Mouse (Mus musculus): ENCODE measurements at regions not wholly inside any gene's neighbourhood (a gene's known extent, or its start where the extent isn't known, plus 50 kb on each side); places are given as distances from the start of the nearest gene placed in this dataset.

- WGBS = 59% methylated on average over 2 of the region's 2 CpGs
Observed at GRCm38 (mm10) chr1:193721850-193722249, 351.8 kb upstream of the Camk1g start.

GRCm38 (mm10) chr1:193720420-193720851, 350.3 kb upstream of the Camk1g start:
- no peak overlapping the region for H3K27ac ChIP-seq
- no peaks in the 10 kb centered on the region for H3K36me3 ChIP-seq
- H3K27me3 ChIP-seq = no peaks in the 10 kb centered on the region
- ATAC-seq = peak; percentile 84
- peaks cover 18% of the 10 kb centered on the region for H3K4me1 ChIP-seq (replicated peaks)
- WGBS = 10% methylated on average over 8 of the region's 8 CpGs
- H3K9ac ChIP-seq (replicated peaks) = no peak overlapping the region
- H3K9me3 ChIP-seq = no peaks in the 10 kb centered on the region
- no peak overlapping the region for H3K4me3 ChIP-seq (replicated peaks)
- no peak overlapping the region; the same call in 1 of the 2 replicates for H3K4me2 ChIP-seq (replicated peaks)

More at GRCm38 (mm10) chr1:193721850-193722249, 351.8 kb upstream of the Camk1g start:
- no peak for ATAC-seq
- Histone ChIP-seq H3K9me3 (no peaks in the 10 kb centered on the region), H3K27me3 (no peaks in the 10 kb centered on the region), H3K4me2 (replicated peaks) (no peak overlapping the region), H3K27ac (no peak overlapping the region), H3K9ac (replicated peaks) (no peak overlapping the region), H3K4me1 (replicated peaks) (peaks cover 18% of the 10 kb centered on the region), H3K4me3 (replicated peaks) (no peak overlapping the region), H3K36me3 (no peaks in the 10 kb centered on the region)

GRCm38 (mm10) chr1:193715328-193715727, 345.2 kb upstream of the Camk1g start:
- Histone ChIP-seq H3K4me1 (replicated peaks) (peaks cover 3% of the 10 kb centered on the region), H3K27ac (no peak overlapping the region), H3K9ac (replicated peaks) (no peak overlapping the region), H3K4me2 (replicated peaks) (no peak overlapping the region), H3K9me3 (no peaks in the 10 kb centered on the region), H3K4me3 (replicated peaks) (no peak overlapping the region), H3K36me3 (no peaks in the 10 kb centered on the region), H3K27me3 (no peaks in the 10 kb centered on the region)
- 82% methylated on average over 4 of the region's 4 CpGs for WGBS
- ATAC-seq = no peak

GRCm38 (mm10) chr1:193714631-193715030, 344.5 kb upstream of the Camk1g start:
- Histone ChIP-seq H3K36me3 (no peaks in the 10 kb centered on the region), H3K9ac (replicated peaks) (no peak overlapping the region), H3K4me2 (replicated peaks) (no peak overlapping the region), H3K4me1 (replicated peaks) (no peaks in the 10 kb centered on the region), H3K27ac (no peak overlapping the region), H3K27me3 (no peaks in the 10 kb centered on the region), H3K9me3 (no peaks in the 10 kb centered on the region), H3K4me3 (replicated peaks) (no peak overlapping the region)
- no peak for ATAC-seq
- WGBS = 87% methylated on average over 2 of the region's 2 CpGs

GRCm38 (mm10) chr1:193705205-193705604, 335.1 kb upstream of the Camk1g start:
- no peak overlapping the region for H3K27ac ChIP-seq
- ATAC-seq = no peak
- H3K4me2 ChIP-seq (replicated peaks) = no peak overlapping the region
- H3K27me3 ChIP-seq = peaks cover 4% of the 10 kb centered on the region
- H3K4me3 ChIP-seq (replicated peaks) = no peak overlapping the region
- H3K36me3 ChIP-seq = no peaks in the 10 kb centered on the region
- WGBS = 26% methylated on average over 2 of the region's 2 CpGs
- H3K9me3 ChIP-seq = no peaks in the 10 kb centered on the region
- H3K9ac ChIP-seq (replicated peaks) = no peak overlapping the region
- peaks cover 25% of the 10 kb centered on the region for H3K4me1 ChIP-seq (replicated peaks)

GRCm38 (mm10) chr1:193702707-193703419, 332.8 kb upstream of the Camk1g start:
- peak; percentile 51; the same call in 1 of the 2 replicates for ATAC-seq
- peak overlapping the region; percentile 31 for H3K4me3 ChIP-seq (replicated peaks)
- 0 out of 2 replicates have a peak overlapping the region, but pooled peaks have one; percentile 54 for H3K27ac ChIP-seq
- H3K4me1 ChIP-seq (replicated peaks) = peaks cover 35% of the 10 kb centered on the region
- 11% methylated on average over 15 of the region's 15 CpGs for WGBS
- peak overlapping the region; percentile 28; the same call in 1 of the 2 replicates for H3K9ac ChIP-seq (replicated peaks)
- no peaks in the 10 kb centered on the region for H3K36me3 ChIP-seq
- H3K27me3 ChIP-seq = peaks cover 5% of the 10 kb centered on the region
- H3K9me3 ChIP-seq = no peaks in the 10 kb centered on the region
- H3K4me2 ChIP-seq (replicated peaks) = peak overlapping the region; percentile 57

- H3K4me2 ChIP-seq (replicated peaks) = no peak overlapping the region
- H3K4me3 ChIP-seq (replicated peaks) = no peak overlapping the region
- H3K9me3 ChIP-seq = no peaks in the 10 kb centered on the region
- peaks cover 38% of the 10 kb centered on the region for H3K4me1 ChIP-seq (replicated peaks)
- H3K36me3 ChIP-seq = no peaks in the 10 kb centered on the region
- ATAC-seq = no peak
- H3K9ac ChIP-seq (replicated peaks) = no peak overlapping the region
- H3K27ac ChIP-seq = no peak overlapping the region
- WGBS = 78% methylated on average over 3 of the region's 3 CpGs
- peaks cover 8% of the 10 kb centered on the region for H3K27me3 ChIP-seq
Observed at GRCm38 (mm10) chr1:193700217-193700616, 330.1 kb upstream of the Camk1g start.

GRCm38 (mm10) chr1:193698603-193699266, 328.6 kb upstream of the Camk1g start:
- H3K27ac ChIP-seq = 0 out of 2 replicates have a peak overlapping the region, but pooled peaks have one; percentile 27
- H3K4me2 ChIP-seq (replicated peaks) = no peak overlapping the region
- H3K9ac ChIP-seq (replicated peaks) = no peak overlapping the region
- H3K4me3 ChIP-seq (replicated peaks) = no peak overlapping the region
- peaks cover 34% of the 10 kb centered on the region for H3K4me1 ChIP-seq (replicated peaks)
- ATAC-seq = peak; percentile 69
- WGBS = 9% methylated on average over 7 of the region's 7 CpGs
- H3K9me3 ChIP-seq = no peaks in the 10 kb centered on the region
- H3K36me3 ChIP-seq = no peaks in the 10 kb centered on the region
- H3K27me3 ChIP-seq = peaks cover 8% of the 10 kb centered on the region

- Histone ChIP-seq H3K4me3 (replicated peaks) (no peak overlapping the region), H3K36me3 (no peaks in the 10 kb centered on the region), H3K4me1 (replicated peaks) (peaks cover 31% of the 10 kb centered on the region), H3K27ac (no peak overlapping the region), H3K9me3 (no peaks in the 10 kb centered on the region), H3K4me2 (replicated peaks) (no peak overlapping the region), H3K9ac (replicated peaks) (no peak overlapping the region), H3K27me3 (peaks cover 8% of the 10 kb centered on the region)
- no peak for ATAC-seq
- 71% methylated on average over 3 of the region's 3 CpGs for WGBS
Observed at GRCm38 (mm10) chr1:193697857-193698256, 327.8 kb upstream of the Camk1g start.

GRCm38 (mm10) chr1:193697001-193697400, 326.9 kb upstream of the Camk1g start:
- H3K9ac ChIP-seq (replicated peaks) = no peak overlapping the region
- 46% methylated on average over 4 of the region's 4 CpGs for WGBS
- H3K4me2 ChIP-seq (replicated peaks) = no peak overlapping the region
- H3K27me3 ChIP-seq = peaks cover 8% of the 10 kb centered on the region
- ATAC-seq = no peak
- no peaks in the 10 kb centered on the region for H3K36me3 ChIP-seq
- no peak overlapping the region for H3K4me3 ChIP-seq (replicated peaks)
- H3K27ac ChIP-seq = no peak overlapping the region
- H3K9me3 ChIP-seq = no peaks in the 10 kb centered on the region
- H3K4me1 ChIP-seq (replicated peaks) = peaks cover 28% of the 10 kb centered on the region

GRCm38 (mm10) chr1:193692991-193693390, 322.9 kb upstream of the Camk1g start:
- peaks cover 24% of the 10 kb centered on the region for H3K4me1 ChIP-seq (replicated peaks)
- H3K9me3 ChIP-seq = no peaks in the 10 kb centered on the region
- no peaks in the 10 kb centered on the region for H3K36me3 ChIP-seq
- H3K27ac ChIP-seq = no peak overlapping the region
- H3K4me3 ChIP-seq (replicated peaks) = no peak overlapping the region
- no peak for ATAC-seq
- no peak overlapping the region for H3K9ac ChIP-seq (replicated peaks)
- H3K27me3 ChIP-seq = 0 out of 2 replicates have a peak, but pooled peaks cover 3% of the 10 kb centered on the region
- no peak overlapping the region for H3K4me2 ChIP-seq (replicated peaks)
- 38% methylated on average over 3 of the region's 3 CpGs for WGBS

GRCm38 (mm10) chr1:193689601-193690000, 319.5 kb upstream of the Camk1g start:
- H3K4me3 ChIP-seq (replicated peaks) = no peak overlapping the region
- no peaks in the 10 kb centered on the region for H3K27me3 ChIP-seq
- ATAC-seq = 0 out of 2 replicates have a peak, but pooled peaks have one; percentile 34
- H3K9ac ChIP-seq (replicated peaks) = no peak overlapping the region
- H3K36me3 ChIP-seq = no peaks in the 10 kb centered on the region
- no peak overlapping the region for H3K4me2 ChIP-seq (replicated peaks)
- no peaks in the 10 kb centered on the region for H3K9me3 ChIP-seq
- WGBS = 54% methylated on average over 4 of the region's 4 CpGs
- peaks cover 19% of the 10 kb centered on the region for H3K4me1 ChIP-seq (replicated peaks)
- H3K27ac ChIP-seq = no peak overlapping the region

Measured in midbrain, embryonic 13.5 days (tissue).